Mouse (Mus musculus): ENCODE measurements around the gene Paqr7.
A peak's percentile ranks its signal among the peaks of the same experiment; 100 is the strongest.
"Not testable (repeated sequence)": the region's sequence is repeated elsewhere in the genome, so short reads cannot be mapped to it uniquely, and the experiment has no call there.

Paqr7 gene

DNA sequence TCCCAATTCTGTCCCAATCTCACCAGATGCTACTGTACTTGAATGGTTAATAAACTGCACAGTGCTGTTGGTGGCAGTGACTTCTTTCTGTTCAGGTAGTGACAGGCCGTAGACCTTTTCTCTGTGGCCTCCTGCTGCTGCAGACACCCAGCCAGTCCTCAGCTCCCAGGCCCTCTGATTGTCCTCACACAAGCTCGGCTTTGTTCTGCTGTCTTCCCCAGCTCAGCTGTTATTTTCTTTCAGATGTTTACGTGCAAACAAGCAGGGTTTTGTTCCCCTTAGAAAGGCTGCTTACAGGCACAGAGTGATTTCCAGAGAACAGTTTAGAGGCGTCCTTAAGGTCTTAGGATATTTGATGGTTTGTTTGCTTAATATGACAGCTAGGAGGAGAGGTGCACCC is 22.7 kb upstream of the Paqr7 start:
- DNase-seq (ENCODE audit: low read depth, low spot score): no peak

DNA sequence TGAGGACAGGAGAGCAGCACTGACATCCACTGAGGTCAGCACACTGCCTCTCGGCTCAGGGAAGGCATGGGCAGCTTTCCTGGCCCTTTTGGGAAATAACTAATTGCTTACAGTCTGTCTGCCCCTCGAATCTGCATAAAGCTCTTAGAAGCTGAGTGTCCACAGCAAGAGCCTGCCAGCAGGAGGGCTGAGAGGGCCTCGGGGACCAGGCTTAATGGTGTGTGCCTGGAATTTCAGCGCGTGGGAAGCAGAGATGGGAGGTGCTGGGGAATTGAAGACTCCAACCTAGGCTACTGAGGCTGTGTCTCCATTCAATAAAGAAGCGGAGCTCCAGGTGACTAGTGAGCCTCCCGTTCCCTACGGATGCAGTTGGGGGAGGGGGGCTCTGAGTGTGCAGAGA is 22.3 kb upstream of the Paqr7 start:
- DNase-seq (ENCODE audit: low read depth, low spot score): no peak

DNA sequence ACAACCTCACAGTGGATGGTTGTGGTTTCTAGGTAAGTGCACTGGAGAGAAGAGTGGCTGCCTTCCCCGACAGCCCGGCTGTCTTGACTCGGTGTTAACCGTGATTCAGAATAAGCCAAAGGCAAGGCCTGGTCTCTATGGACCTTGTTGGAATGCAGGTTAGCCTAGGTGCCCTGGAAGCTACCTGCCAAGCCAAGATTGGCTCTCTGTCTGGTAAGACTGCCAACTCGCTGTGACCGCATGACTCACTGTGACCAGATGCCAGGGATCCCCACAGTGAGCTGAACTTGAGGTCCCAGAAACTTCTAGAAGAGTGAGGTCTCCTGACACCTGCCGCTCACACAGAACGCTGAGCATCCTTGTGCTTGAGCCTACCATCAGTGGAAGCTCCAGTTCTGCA is 19.6 kb upstream of the Paqr7 start:
- no peak for DNase-seq (ENCODE audit: low read depth, low spot score)

DNA sequence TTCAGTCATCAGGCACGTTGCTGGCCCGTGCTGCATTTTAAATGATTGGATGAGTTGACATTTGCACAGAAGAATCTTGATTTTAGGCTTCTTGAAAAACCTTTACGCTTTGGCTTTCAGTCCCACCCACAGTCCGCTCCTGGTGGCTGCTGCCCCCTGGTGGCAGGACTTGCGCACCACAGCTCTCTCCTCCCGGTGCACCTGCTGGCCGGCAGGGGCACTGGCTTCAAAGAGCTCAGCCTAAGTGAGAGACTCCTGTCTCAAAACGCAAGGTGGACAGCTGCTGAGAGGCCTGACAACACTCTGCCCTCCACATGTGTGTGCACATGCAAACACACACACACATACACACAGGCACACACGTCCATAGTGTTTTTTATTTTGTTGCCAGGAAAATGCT is 18.5 kb upstream of the Paqr7 start:
- DNase-seq (ENCODE audit: low read depth, low spot score): peak; percentile 69

DNA sequence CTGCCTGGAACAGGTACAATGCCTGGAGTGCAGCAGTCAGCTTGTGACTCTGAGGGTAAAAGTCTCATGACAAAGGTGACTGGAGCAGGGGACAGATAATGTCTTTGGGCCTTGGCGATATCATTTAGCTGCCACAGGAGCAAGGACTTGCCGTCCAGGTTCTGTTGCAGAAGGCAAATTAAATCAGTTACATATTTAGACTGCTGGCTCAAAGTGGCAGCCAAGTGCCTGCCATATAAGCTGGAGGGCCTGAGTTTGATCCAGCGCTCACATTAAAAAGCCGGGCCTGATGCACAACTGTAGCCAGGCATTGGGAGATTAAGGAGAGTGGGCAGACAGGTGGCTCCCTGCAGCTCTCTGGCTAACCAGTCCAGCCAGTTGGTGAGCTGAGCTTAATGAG is 16.7 kb upstream of the Paqr7 start:
- DNase-seq (ENCODE audit: low read depth, low spot score): no peak

DNA sequence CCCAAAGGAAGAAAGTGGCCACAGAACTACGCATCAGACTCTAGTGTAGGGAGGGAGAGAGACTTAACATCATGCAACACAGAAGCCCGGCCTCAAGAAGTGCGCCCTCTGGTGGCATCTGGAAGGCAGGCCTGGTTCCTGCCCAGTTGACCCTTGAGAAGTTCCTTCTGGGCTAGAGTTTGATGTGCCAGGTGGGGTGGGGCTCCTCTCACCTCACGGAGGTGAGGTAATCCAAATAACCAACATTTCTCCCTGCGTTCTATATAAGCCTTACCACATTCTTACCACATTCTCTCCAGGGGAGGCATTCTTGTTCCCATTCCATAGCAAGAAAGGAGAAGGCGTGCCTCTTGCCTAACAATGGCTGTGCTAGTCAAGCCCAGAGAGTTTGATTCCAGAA is 15.6 kb upstream of the Paqr7 start:
- peak; percentile 56 for DNase-seq (ENCODE audit: low read depth, low spot score)

DNA sequence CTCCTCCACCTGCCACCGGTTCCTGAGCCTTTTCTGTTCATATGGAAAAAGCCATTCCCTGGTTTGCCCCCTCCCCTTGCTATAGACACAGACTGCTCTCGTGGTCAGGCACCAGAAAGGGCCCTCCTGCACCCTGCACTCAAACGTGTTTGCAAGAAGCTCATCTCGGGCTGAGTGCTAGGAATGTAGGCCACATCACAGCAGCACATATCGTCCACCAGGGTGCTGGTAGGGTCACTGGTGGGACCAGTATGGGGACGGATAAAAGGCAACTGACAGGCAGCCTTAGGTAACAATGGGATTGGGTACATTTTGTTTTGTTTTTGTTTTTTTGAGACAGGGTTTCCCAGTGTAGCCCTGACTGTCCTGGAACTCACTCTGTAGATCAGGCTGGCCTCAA is 15.2 kb upstream of the Paqr7 start:
- DNase-seq (ENCODE audit: low read depth, low spot score): no peak

DNA sequence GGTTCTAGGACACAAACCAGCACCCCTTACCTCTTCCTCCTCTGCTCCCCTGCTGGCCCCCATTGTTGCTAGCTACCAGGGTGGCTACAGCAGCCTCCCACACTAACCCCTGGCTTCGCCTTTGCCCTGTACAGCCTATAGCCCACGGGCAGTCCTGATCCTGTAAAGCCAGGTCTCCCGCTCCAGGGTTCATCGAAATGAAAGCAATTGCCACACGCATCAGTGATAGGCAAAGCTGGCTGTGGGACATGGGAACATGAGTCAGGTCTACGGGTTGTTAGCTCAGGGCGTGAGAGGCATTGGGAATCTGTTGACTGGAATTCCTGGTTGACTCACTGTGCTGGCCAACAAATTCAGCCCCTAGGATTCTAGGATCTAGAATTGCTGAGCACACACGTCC is 14.1 kb upstream of the Paqr7 start:
- no peak for DNase-seq (ENCODE audit: low read depth, low spot score)

DNA sequence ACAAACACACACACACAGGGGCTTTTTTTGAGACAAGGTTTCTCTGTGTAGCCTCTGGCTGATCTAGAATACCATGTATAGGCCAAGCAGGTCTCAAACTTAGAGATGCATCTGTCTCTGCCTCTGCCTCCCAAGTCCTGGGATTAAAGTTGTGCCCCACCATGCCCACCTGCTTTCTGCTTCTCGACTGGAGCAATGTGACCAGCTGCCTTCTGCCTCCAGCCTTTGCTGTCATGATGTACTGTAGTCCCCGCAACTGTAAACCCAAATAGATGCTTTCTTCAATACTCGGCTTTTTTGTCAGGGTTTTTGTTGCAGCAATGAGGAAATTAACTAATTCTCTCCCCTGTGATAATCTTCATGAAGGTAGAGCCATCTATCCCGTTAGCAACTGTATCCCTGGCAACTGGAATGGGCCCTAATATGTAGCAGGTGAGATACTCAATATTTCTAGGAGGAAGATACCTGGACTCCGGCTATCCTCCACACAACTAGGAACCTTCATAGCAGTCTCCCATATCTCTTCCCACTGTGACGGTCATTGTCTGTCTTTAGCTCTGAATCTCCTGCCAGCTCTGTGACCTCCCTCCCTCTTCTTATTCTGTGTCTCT is 13.3 kb upstream of the Paqr7 start:
- no peak for DNase-seq (ENCODE audit: low read depth, low spot score)

DNA sequence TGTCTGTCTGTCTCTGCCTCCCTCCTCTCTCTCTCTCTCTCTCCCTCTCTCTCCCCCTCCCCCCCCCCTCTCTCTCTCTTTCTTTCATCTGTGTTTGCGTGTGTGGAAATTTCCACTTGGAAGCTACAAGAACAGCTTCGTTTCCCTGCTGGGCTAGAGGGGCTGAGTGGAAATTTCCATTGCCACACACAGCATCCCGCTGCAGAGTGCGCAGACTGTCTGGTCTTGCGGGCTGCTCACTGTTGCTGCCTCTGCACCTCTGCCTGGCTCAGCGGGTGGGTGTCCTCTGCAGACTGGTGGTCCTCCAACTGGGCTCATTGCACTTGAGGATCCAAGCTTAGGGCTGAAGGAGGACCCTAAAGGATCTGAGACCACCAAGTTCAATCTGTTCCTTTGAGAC is 12.8 kb upstream of the Paqr7 start:
- DNase-seq (ENCODE audit: low read depth, low spot score): no peak

DNA sequence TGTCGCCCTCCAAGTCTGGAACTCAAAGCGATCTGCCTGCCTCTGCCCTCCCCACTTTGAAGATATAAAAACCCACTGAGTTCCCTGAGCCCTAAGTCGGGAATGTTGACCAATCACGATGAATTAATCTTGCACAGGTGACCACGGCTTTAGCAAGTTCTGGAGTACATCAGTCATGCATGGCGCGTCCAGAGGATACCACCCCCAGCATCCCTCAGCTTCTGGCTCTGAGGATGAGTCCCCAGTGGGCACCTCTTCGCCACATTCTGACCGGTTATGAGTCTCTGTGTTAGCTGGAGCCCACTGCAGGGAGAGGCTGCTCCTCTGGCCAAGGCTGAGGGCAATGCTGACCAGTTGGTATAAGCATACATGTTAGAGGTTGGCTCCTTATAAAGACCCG is 12.3 kb upstream of the Paqr7 start:
- no peak for DNase-seq (ENCODE audit: low read depth, low spot score)

DNA sequence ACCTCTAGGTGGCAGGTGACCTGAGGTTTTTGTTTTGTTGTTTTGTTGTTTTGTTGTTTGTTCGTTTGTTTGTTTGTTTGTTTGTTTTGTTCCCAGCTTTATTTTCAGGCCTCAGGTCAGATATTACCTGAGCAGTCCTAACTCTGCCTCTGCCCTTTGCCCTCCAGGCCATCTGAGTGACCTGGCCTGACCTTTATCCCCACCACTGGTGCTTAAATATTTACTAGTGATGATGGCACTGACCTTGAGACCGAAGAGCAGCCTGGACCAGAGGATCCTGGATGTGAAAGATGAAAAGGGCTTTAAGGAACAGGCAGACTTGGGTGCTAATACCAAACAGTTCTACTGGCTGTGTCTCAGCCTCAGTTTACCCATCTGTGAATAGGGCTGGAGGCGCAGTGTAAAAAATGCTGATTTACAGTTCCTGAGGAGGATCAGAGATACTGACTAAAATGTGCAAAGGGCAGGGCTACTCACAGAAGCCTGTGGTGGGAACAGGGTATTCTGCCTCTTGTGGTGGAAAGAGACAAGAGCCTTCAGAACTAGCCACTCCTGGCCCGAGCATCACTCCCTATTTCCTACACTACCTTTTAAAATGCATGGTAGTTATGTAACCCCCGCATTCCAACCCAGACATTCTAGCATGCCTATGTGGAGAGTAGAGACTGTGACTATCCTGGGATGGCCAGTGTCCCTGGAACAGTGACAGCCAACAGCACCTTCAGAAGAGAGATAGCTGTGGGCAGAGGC is 11.2 kb upstream of the Paqr7 start:
- no peak for DNase-seq (ENCODE audit: low read depth, low spot score)

DNA sequence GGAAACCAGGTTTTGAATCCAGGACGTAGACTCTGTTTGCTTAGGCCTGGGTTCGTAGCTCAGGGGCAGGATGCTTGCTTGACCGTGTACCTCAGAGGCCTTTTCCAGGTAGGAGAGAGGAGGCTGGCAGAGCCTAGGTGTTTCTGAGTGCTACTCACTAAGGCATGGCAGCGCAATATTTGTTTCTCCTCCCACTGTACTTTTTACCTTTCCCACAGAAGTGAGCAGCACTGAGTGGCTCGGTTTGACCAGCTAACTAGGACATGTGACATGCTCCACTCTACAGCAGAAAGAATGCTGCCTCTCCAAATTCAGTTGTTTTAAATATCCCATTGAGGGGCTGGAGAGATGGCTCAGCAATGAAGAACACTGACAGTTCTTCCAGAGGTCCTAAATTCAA is 8.3 kb upstream of the Paqr7 start:
- no peak for DNase-seq (ENCODE audit: low read depth, low spot score)

DNA sequence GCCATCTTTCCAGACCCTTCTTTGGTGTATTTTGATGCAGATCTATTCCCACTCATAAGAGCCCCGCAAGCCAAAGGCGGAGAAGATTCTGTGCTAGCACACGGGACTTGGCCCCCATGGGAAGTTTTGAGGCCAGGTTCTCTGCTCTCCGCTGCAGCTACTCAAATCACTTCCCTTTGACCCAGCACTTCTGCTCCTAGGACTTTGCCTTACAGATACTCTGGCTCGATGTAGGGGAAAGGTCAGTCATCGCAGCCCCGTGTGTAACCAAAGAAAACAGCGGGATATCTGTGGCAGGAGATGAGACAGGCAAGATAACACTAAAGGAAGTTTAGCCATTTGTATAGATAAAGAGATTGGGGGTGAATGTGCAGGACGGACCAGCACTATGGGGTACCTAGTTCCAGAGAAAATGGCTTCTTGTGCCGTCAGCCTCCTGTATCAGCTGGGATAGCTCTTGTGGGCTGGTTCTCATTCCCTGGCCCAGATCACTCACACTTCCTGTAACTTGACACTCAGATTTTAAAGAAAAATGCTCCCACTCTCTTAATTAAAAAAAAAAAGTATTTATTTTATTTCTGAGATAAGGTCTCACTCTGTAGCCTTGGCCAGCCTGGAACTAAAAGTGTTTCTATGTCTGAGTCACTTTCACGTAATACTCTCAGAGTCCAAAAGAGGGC is 6.4 kb upstream of the Paqr7 start:
- no peak for DNase-seq (ENCODE audit: low read depth, low spot score)

DNA sequence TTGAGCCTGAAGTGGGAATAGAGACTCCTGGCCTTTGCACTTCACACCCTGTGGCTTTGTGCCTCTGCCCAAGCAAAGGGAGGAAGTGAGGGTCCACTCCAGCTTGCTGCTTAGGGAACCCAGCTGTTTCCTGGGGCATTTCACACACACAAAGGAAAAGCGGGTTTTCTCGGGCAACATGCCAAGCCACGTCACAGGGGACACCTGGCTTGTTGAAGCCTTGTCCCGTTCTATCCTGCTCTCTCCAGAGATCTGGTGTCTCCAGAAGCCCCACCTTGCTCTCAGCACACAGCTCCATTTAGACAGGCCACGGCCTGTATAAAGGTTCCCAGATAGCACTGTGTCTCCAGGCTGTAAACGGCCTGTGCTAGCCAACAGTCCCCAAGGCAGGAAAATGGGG is 4.8 kb upstream of the Paqr7 start:
- no peak for DNase-seq (ENCODE audit: low read depth, low spot score)

DNA sequence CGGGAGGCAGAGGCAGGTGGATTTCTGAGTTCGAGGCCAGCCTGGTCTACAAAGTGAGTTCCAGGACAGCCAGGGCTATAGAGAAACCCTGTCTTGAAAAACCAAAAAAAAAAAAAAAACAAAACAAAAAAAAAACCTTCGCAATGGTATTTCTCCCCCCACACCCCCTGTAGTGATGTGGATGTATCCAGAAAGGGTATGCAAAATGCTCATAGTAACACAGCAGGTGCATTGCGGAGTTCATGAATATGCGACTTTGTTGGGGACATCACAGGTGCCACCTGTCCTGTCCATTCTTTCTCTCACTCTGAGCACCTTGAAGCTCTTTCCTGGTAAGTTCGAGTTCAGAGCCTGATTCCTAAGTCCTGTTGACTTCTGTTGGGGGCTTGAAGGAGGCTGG is 2.3 kb upstream of the Paqr7 start:
- not testable (repeated sequence) for DNase-seq (ENCODE audit: low read depth, low spot score)

DNA sequence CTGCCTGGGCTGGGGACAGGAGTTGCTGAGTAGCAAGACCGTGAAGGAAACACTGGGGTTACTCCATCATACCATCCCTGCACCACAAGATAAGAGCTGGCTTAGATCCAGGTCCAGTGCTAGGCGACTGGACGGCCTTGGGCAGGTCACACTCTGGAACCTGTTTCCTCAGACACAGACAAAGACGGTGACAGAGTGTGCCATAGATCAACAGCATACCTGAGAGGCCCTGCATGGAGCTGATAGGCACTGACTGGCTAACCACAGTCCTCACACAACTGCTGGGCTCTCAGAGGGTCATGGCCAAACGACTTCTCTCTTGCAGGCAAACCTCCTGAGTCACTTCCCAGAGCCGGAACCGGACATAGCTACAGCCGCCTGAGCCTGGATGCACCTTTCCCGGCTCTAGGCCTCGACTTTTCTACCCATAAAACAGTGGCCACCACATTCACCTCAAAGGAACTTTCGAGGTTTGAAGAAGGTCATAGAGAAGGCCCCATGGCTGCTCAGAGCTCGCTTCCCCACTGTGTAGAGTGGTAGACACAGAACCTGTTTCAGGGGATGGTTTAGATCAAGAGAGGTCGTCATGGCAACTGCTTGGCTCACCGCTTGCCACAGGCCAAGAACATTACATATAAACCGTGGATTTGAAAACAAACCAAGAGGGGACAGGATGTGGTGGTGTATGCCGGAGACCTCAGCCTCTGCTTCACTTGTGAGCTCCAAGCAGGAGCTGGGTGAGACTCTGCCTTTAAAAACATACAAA is 1.5 kb upstream of the Paqr7 start:
- no peak for DNase-seq (ENCODE audit: low read depth, low spot score)

DNA sequence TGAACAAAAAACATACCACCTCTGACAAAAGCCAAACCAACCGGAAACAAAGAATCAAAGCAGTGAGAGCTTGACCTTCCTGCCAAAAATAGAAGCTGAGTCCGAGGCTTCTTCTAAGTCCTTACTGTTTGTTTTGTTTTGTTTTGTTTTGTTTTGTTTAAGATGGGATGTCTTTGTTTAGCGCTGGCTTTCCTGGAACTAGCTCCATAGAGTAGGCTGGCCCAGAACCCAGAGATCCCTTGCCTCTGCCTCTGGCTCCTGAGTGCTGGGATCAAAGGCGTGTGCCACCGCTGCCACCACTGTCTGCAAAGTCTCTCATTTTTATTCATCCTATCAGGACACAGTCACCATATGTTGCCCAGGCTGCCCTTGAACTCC is 962 bp upstream of the Paqr7 start:
- no peak for DNase-seq (ENCODE audit: low read depth, low spot score)

DNA sequence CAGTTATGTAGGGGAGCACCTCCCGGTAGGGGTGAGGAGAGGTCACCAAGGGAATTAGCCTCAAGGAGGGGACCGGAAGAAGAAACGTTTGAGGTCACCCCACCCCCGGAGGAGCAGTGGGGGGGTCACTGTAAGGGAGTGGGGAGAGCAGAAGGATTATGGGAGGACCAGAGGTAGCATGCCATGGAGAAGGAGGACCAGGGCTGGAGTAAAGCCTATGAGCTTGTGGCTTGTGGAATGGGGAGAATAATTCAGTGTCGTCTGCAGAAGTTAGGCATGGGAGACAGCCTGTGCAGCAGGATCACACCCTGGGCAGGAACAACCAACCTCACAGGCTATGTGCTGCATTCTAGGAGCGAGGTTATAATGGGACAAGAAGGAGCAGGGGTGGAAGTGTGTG is 726 bp downstream of the Paqr7 start:
- DNase-seq (ENCODE audit: low read depth, low spot score): no peak

DNA sequence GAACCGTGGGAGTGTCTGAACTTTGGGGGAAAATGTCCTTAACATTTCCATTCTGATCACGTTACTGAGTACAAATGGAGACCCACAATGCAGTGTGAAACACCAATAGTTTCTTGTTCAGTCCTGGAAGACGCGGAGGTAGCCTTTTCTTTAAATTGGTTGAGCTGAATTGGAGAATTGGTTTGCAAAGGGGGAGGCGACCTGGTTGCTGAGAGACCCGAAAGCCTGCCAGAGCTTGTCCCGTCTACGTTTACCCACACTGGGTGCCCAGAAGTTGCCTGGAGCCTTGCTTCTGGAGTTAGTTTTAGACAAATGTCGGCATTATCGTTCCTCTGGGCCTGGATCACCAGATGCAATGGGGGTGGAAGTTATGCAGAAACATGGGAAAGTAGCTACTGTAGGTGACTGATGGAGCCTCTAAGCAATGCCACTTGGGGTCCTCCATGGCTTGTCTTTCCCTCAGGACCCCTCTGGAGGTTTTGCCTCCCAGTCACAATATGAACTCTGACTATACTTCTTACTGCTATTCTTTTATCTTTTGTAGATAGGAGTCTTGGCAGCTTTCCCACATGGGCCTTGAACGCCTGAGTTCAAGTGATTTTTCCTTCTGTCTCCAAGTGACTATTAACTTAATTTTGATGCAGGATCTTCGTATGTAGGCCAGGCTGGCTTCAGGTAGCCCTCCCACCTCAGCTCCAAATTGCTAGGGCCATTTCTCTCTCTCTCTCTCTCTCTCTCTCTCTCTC is 1.7 kb downstream of the Paqr7 start:
- no peak for DNase-seq (ENCODE audit: low read depth, low spot score)

DNA sequence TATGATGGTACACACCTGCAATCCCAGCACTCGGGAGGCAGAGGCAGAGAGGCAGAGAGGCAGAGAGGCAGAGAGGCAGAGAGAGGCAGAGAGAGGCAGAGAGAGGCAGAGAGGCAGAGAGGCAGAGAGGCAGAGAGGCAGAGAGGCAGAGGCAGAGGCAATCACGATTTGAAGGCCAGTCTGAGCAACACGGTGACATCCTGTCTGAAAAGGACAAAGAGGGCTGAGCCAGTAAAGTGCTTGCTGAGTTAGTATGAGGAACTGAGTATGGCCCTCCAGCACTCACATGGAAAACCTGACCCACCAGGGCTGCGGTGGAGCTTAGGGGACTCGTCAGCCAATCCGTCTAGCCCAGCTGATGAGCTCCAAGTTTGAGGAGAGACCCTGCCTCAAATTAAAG is 2.5 kb downstream of the Paqr7 start:
- DNase-seq (ENCODE audit: low read depth, low spot score): not testable (repeated sequence)

DNA sequence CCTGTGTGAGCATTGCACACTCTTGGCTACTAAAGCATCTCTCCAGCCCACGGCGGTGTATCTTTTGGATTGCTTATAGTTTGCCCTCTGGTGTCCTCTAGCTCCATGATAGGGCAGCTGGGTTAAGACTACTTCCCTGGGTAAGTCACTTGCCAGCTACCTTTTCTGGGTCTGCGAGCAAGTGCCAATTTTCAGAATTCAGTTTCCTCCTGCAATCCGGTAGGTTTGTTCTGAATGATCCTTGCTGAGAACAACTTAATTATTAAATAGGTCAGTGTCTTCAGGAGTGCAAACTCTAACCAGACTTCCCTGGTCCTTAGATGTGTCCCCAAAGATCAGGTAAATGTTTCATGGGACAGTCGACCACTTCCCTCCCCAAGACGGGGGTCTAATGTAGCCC is 4.6 kb downstream of the Paqr7 start:
- DNase-seq (ENCODE audit: low read depth, low spot score): no peak

Data from c-Kit-negative CD71-positive TER-119-positive erythroid progenitor cells, embryonic 14.5 days (primary cell).